Mouse (Mus musculus) liver, postnatal 0 days (tissue): ENCODE results near the gene Nadk.

Experiments
- CTCF ChIP-seq: sonication (generic); IDR thresholded peaks from 2 replicates; pipeline ENCODE4 v1.5.1; 2016; ENCODE audit warnings: antibody characterized with exemption, low read depth
- EP300 ChIP-seq: IDR thresholded peaks from 2 replicates; pipeline ENCODE4 v1.6.1; 2016; ENCODE audit warnings: antibody characterized with exemption, low read depth, mild to moderate bottlenecking

- TF ChIP-seq CTCF (no peak), EP300 (no peak)
These were observed 29.0 kb downstream of the Nadk start for GRCm38 (mm10) chr4:155591012-155591719.
